Mouse (Mus musculus) thymus, adult 18-20 months (tissue): ENCODE measurements around the gene Pgam5.
A peak's percentile ranks its signal among the peaks of the same experiment; 100 is the strongest.

Experiments
- DNase-seq, 2 experiments: peaks; one replicate each; pipeline ENCODE4 v3.0.0; 2022; ENCODE audit warnings: mixed read lengths in 2 of 2

Pgam5 gene

GRCm38 (mm10) chr5:110269141-110270101 is at the start of gene Pgam5:
Gene Pgam5, minus strand, starts transcription at chr5:110269913.
- peak; percentile 70 to 72 for DNase-seq

- DNase-seq = no peak
Observed at GRCm38 (mm10) chr5:110313127-110313526, 43.4 kb upstream of the Pgam5 start.

GRCm38 (mm10) chr5:110308861-110309260 is 39.1 kb upstream of the Pgam5 start:
- DNase-seq = no peak

GRCm38 (mm10) chr5:110300591-110300990 is 30.9 kb upstream of the Pgam5 start:
- DNase-seq = no peak

GRCm38 (mm10) chr5:110296637-110297036 is 26.9 kb upstream of the Pgam5 start:
- DNase-seq = no peak

GRCm38 (mm10) chr5:110291649-110292048 is 21.9 kb upstream of the Pgam5 start:
- no peak for DNase-seq

DNA sequence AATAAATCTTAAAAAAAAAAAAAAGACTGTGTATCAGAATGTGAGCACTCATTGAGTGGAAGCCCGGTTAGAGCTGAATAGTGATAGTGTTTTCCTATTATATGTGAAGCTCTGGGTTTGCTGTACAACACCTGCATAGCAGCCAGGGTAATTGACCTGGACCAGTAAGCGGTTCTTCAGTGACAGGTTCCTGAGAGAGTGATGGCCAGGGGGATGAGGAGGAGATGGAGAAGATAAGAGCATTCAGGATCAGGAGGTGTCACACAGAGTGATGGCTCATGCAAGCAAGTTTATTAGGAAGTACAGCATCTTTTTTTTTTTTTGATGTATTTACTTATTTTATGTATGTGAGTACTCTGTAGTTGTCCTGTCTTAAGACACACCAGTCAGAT is 17.4 kb upstream of the Pgam5 start:
- no peak for DNase-seq

- no peak for DNase-seq
Observed at GRCm38 (mm10) chr5:110286446-110287083, 16.9 kb upstream of the Pgam5 start.

DNA sequence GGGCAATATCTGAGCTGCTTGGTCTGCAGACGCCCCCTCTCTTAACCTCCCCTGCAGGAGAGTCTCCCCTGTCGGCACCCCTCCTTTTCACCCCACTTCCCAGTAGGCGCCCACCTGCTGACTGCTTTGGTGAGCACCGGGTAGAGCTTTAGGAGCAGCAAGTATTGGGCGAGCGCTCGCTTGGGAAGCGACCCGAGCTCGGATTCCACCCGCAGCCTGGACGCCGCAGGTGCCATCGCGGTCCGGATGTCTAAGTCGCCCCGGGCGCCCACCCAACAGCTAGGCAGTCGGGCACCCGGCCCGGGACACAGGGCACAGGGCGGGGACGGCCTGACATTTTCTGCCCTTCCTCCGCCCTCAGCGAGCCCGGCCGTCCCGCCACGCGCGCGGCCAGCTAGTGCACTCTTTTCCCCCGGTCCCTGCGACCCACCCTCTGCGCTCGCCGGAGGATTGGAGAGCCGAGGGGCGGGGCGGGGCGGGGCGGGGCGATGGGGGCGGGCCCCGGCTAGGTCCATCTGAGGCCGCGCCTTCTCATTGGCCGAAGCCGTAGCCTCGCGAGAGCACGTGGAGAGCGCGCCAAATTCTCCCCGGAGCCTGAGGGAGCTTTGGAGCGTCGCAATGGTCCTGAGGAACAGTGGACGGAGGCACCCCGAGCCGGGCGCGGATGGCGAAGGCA is 16.2 kb upstream of the Pgam5 start, which contains the start of the genes Pxmp2 and Pole:
TSS of gene Pxmp2 (minus strand) at position 417 of the 676 bp plus-strand sequence.
TSS of gene Pole (plus strand) at position 537 of the 676 bp plus-strand sequence.
- DNase-seq = peak; percentile 70 to 74

DNA sequence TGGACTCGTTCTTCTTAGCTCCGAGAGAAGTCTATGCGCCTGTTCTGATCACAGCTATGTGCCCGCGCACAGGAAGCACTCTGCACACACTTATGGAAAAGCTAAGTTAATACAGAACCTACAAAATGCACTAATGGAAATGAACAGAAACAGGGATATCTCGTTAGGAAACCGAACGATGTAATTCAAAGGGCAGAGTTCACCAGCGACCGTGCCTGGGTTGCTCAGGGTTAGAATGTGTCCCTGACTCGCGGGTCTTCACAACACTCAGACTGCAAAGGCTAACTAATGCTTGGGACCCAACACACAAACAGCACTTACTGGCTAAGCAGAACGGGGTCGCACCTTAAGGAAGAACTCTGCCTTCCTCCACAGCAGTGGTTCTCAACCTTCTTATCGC is 15.4 kb upstream of the Pgam5 start:
- DNase-seq = no peak

- peak; percentile 22 to 45 for DNase-seq
Observed at GRCm38 (mm10) chr5:110284536-110284935, 14.8 kb upstream of the Pgam5 start.

DNA sequence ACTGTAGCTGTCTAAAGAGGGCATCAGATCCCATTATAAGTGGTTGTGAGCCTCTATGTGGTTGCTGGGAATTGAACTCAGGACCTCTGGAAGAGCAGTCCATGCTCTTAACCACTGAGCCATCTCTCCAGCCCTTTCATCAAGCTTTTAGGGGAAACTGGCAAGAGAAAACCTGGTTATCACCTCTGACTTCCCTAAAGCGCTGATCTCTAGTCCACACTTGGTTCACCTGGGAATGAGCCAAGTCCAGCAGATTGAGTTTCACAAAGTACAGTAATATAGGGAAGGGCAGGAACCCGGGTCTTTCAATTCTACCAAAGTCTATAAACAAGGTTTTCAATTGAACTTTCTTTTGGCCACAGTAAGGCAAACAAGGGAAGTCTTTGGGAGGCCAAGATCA is 12.3 kb upstream of the Pgam5 start:
- no peak for DNase-seq

DNA sequence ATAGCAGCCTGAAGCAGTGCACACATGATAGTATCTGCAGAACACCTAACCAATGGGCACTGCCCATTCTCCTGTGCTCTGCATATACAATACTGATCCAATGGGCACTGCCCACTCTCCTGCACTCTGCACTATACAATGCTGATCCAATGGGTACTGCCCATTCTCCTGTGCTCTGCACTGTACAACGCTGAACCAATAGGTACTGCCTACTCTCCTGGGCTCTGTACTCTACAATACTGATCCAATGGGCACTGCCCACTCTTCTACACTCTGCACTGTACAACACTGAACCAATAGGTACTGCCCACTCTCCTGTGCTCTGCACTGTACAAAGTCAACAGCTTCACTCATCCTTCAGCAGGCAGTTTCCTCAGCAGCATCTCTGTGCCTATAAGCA is 7.2 kb upstream of the Pgam5 start:
- no peak for DNase-seq

DNA sequence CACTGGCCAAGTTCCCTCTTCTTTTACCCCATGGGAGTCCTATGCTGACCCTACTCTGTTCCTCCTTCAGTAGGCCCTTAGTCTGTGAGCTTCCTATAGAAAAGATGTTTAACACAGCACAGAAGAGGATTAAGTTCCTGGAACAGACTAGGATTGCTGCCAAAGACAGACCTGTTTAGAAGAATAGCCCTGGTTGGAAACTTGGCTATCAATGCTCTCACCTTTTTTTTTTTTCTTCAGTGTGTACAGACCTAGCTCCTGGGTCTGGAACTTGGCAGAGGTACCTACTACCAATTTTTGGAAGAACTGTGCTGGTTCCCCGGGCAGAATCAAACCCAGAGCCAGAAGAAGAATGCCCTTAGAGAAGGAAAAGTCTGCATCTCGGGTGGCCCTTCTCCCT is 6.7 kb upstream of the Pgam5 start:
- no peak for DNase-seq

- no peak for DNase-seq
Observed at GRCm38 (mm10) chr5:110274846-110275245, 5.1 kb upstream of the Pgam5 start.

GRCm38 (mm10) chr5:110274147-110274546 is 4.4 kb upstream of the Pgam5 start:
- DNase-seq = no peak

DNA sequence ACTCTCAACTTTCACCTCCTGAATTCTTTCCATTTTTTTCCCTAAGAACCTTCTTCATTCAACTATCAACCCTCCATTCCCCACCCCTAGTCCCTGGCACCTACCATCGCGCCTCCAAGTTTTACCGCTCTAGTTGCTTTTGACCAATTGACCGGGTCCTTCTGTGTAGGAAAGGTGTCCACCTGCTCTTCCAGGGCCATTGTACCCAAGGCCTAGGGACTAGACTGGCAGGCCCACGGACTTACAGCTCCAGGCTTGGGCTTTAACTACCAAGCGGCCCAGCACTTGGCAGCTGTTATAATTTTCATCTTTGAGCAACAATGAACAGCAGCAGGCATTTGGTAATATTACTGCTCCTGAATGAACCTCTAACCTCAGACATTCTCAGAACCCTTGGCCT is 529 bp upstream of the Pgam5 start:
- no peak for DNase-seq

- DNase-seq = no peak
Observed at GRCm38 (mm10) chr5:110266941-110267340, 2.8 kb downstream of the Pgam5 start.

- DNase-seq = no peak
Observed at GRCm38 (mm10) chr5:110244091-110244490, 25.6 kb downstream of the Pgam5 start.

- DNase-seq = no peak
Observed at GRCm38 (mm10) chr5:110232346-110232745, 37.4 kb downstream of the Pgam5 start.

DNA sequence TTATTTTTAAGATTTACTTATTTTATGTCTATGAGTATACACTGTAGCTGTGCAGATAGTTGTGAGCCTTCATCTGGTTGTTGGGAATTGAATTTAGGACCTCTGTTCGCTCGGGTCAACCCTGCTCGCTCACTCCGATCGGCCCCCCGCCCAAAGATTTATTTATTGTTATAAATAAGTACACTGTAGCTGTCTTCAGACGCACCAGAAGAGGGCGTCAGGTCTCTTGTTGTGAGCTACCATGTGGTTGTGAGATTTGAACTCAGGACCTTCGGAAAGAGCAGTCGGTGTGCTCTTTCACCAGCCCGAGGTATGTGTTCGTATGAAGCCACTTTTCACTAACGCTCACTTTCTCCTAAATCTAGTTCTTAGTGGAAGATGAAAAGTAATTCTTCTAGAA is 38.1 kb downstream of the Pgam5 start:
- DNase-seq = peak in 1 of 2 experiments; percentile 14

DNA sequence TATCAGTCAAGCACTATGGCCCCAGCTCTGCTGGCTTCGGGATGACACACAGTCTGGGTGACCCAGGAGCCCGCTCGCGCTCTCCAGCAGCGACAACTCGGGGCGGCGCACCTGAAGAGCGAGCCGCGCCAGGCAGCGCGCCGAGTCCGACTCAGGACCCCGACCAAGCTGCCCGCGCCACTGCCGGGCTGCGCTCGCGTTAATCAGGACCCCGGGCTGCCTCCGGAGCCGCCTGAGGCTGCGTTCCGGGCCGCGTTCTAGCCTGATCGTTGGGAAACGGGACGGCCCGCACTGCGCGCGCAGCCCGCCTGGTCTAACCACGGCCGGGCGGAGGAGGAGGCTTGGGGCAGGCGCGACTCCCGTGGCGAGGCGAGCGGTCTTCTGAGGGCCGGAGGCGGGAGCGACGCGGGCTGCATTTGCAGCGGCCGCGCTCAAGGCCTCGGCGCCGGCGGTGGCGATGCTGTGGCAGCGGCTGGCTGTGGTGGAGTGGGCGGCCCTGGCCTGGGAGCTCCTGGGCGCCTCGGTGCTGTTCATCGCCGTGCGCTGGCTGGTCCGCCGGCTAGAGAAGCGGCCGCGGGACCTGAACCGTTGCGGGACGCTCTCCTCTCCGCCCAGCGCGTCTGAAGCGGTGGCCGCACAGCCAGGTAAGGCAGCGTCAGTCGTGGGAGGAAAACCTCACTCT is 38.8 kb downstream of the Pgam5 start, which contains the start of gene Ankle2:
TSS of gene Ankle2 (plus strand) at position 225 of the 682 bp plus-strand sequence.
- DNase-seq = peak; percentile 79 to 81

- DNase-seq = no peak
Observed at GRCm38 (mm10) chr5:110230401-110230779, 39.3 kb downstream of the Pgam5 start.
